In genomic region chr15:60841312-60841711, GRCm38 (mm10) we compare ENCODE assay signal across 7 mouse cellular contexts. TPM values are rescaled to one million over a fixed set of nuclear protein-coding genes. Genes with fewer than 3 reads are reported as not detected.
DNase-seq lines count a peak whose midpoint lies in the region; ATAC-seq lines count a peak whose summit lies in the region.
"Not testable (repeated sequence)": the region's sequence is repeated elsewhere in the genome, so short reads cannot be mapped to it uniquely, and the experiment has no call there.
"Had no signal": no experiment of that assay in that cellular context is flagged by ENCODE, and none has a peak within 500 bp of the region (broad histone marks: within the 10 kb centered on the region; RNA-seq: fewer than 3 reads in every experiment).

No protein-coding gene starts in this region.

- not testable (repeated sequence) for H3K9me3 ChIP-seq in embryonic facial prominence, embryonic 12.5 days; kidney, embryonic 15.5 days (replicated peaks); limb, embryonic 12.5 days; liver, embryonic 11.5 days (ENCODE audit: control insufficient read depth, low read length); liver, embryonic 13.5 days (replicated peaks); midbrain, embryonic 14.5 days (ENCODE audit: control insufficient read depth, low read length)

- H3K4me3 ChIP-seq in embryonic facial prominence, embryonic 12.5 days; kidney, embryonic 15.5 days (replicated peaks); limb, embryonic 12.5 days (replicated peaks); liver, embryonic 11.5 days (ENCODE audit: low read depth, low read length); liver, embryonic 13.5 days (replicated peaks); midbrain, embryonic 14.5 days (replicated peaks; ENCODE audit: low read depth, low read length): not testable (repeated sequence)

- H3K36me3 ChIP-seq in embryonic facial prominence, embryonic 12.5 days; kidney, embryonic 15.5 days; limb, embryonic 12.5 days; liver, embryonic 11.5 days (ENCODE audit: control insufficient read depth, insufficient read depth, low read length); liver, embryonic 13.5 days; midbrain, embryonic 14.5 days (ENCODE audit: control insufficient read depth, insufficient read depth, low read length): not testable (repeated sequence)

- DNase-seq in liver, embryonic 11.5 days (ENCODE audit: low spot score); liver, embryonic 13.5 days; midbrain, embryonic 14.5 days: not testable (repeated sequence)

- H3K27ac ChIP-seq in embryonic facial prominence, embryonic 12.5 days; limb, embryonic 12.5 days; liver, embryonic 11.5 days (ENCODE audit: low read depth, low read length); liver, embryonic 13.5 days; midbrain, embryonic 14.5 days (replicated peaks; ENCODE audit: low read depth, low read length): not testable (repeated sequence)
- peak overlapping the region; percentile 84; the same call in 1 of the 2 replicates for H3K27ac ChIP-seq in kidney, embryonic 15.5 days

- H3K4me1 ChIP-seq in embryonic facial prominence, embryonic 12.5 days; midbrain, embryonic 14.5 days (ENCODE audit: control insufficient read depth, insufficient read depth, low read length): not testable (repeated sequence)
- H3K4me1 ChIP-seq in kidney, embryonic 15.5 days, result peaks cover 39% of the 10 kb centered on the region
- peaks cover 26% of the 10 kb centered on the region for H3K4me1 ChIP-seq in limb, embryonic 12.5 days (replicated peaks)
- peaks cover 19% of the 10 kb centered on the region for H3K4me1 ChIP-seq in liver, embryonic 11.5 days (replicated peaks; ENCODE audit: control insufficient read depth, insufficient read depth, low read length)
- H3K4me1 ChIP-seq in liver, embryonic 13.5 days (replicated peaks), result peaks cover 25% of the 10 kb centered on the region

- H3K9ac ChIP-seq in embryonic facial prominence, embryonic 12.5 days; kidney, embryonic 15.5 days; limb, embryonic 12.5 days (replicated peaks); liver, embryonic 11.5 days (ENCODE audit: low read depth, low read length); liver, embryonic 13.5 days; midbrain, embryonic 14.5 days (replicated peaks; ENCODE audit: low read length): not testable (repeated sequence)

- H3K27me3 ChIP-seq in embryonic facial prominence, embryonic 12.5 days; kidney, embryonic 15.5 days; limb, embryonic 12.5 days; liver, embryonic 11.5 days (replicated peaks; ENCODE audit: control insufficient read depth, insufficient read depth, low read length); liver, embryonic 13.5 days; midbrain, embryonic 14.5 days (ENCODE audit: control insufficient read depth, insufficient read depth, low read length): not testable (repeated sequence)

- H3K4me2 ChIP-seq in embryonic facial prominence, embryonic 12.5 days (replicated peaks); kidney, embryonic 15.5 days; limb, embryonic 12.5 days; liver, embryonic 11.5 days; liver, embryonic 13.5 days; midbrain, embryonic 14.5 days (ENCODE audit: low read length): not testable (repeated sequence)

- ATAC-seq in embryonic facial prominence, embryonic 12.5 days (ENCODE audit: insufficient number of reproducible peaks, insufficient read depth, low FRiP score, low TSS enrichment), result 0 out of 2 replicates have a peak, but pooled peaks have one; percentile 39
- ATAC-seq in kidney, embryonic 15.5 days (replicated peaks; ENCODE audit: low FRiP score), result not testable (repeated sequence)
- peak; percentile 69; the same call in 1 of the 2 replicates for ATAC-seq in limb, embryonic 12.5 days (ENCODE audit: insufficient number of reproducible peaks, insufficient read depth, low FRiP score, low TSS enrichment, low read depth)
- peak; percentile 32; the same call in 1 of the 2 replicates for ATAC-seq in liver, embryonic 11.5 days (replicated peaks; ENCODE audit: low FRiP score)
- ATAC-seq in liver, embryonic 13.5 days (ENCODE audit: low read depth), result peak; percentile 45; the same call in 1 of the 2 replicates
- 0 out of 2 replicates have a peak, but pooled peaks have one; percentile 28 for ATAC-seq in midbrain, embryonic 14.5 days (ENCODE audit: low FRiP score, low TSS enrichment)

RNA-seq across cellular contexts. Expression of gene Fam84b, which starts 12.3 kb away (rescaled TPM):
- 9.9 and 11.6 TPM in 2 replicates for polyA plus RNA-seq in embryonic facial prominence, embryonic 12.5 days (2016; fragmentation: Nextera tagmentation; extraction: Ambion mirVana)
- polyA plus RNA-seq in kidney, embryonic 15.5 days (2015; fragmentation: Nextera tagmentation; extraction: Ambion mirVana), result 23.5 and 24.9 TPM in 2 replicates
- 5.9 TPM in 2 replicates for polyA plus RNA-seq in limb, embryonic 12.5 days (2016; fragmentation: Nextera tagmentation; extraction: Ambion mirVana)
- 10.7 and 11.4 TPM in 2 replicates for polyA plus RNA-seq in liver, embryonic 11.5 days (2014; fragmentation: Nextera tagmentation; extraction: Ambion mirVana)
- polyA plus RNA-seq in liver, embryonic 13.5 days (2015; fragmentation: Nextera tagmentation; extraction: Ambion mirVana), result 2.9 and 4.2 TPM in 2 replicates
- 7.1 and 9.1 TPM in 2 replicates for polyA plus RNA-seq in midbrain, embryonic 14.5 days (2014; fragmentation: Nextera tagmentation; extraction: Ambion mirVana)
- polyA plus RNA-seq: G1E had no signal
